Mouse (Mus musculus): Measurements from ENCODE around the gene Gm14851.
"Not testable (repeated sequence)": the region's sequence is repeated elsewhere in the genome, so short reads cannot be mapped to it uniquely, and the experiment has no call there.

- not testable (repeated sequence) for TF ChIP-seq POLR2A (IDR thresholded peaks at IDR 0.05; ENCODE audit: low read depth, low read length); CTCF (IDR thresholded peaks at IDR 0.05; ENCODE audit: extremely low read depth, insufficient read depth, insufficient read length, insufficient replicate concordance)
These were observed 11.7 kb downstream of the Gm14851 start, which contains the start of gene Defa25 for GRCm38 (mm10) chr8:21084142-21084541.

Data from spleen, adult 2 months (tissue).